Mouse (Mus musculus) intestine, embryonic 16.5 days (tissue): ENCODE measurements around the gene Mvk. TPM values are rescaled to one million over a fixed set of nuclear protein-coding genes. Genes with fewer than 3 reads are reported as not detected.
A peak's percentile ranks its signal among the peaks of the same experiment; 100 is the strongest.

ENCODE experiments used
- ATAC-seq: fragments of 200-750 bp; cut with Nextera tagmentation; 2 replicates; pipeline ENCODE4 v1.8.0; 2017; ENCODE audit warnings: moderate TSS enrichment, moderate library complexity
- H3K27ac ChIP-seq: fragments of 300-500 bp; sonication (generic); 2 replicates; pipeline ENCODE4 v1.5.1; 2014; ENCODE audit warnings: mild to moderate bottlenecking, low read length
- H3K27me3 ChIP-seq: fragments of 300-500 bp; sonication (generic); replicated peaks from 2 replicates; pipeline ENCODE4 v1.6.1; 2014; ENCODE audit warnings: low read length, control low read depth, mixed read lengths; ENCODE audit not compliant: control insufficient read depth, insufficient read depth
- H3K36me3 ChIP-seq: fragments of 300-500 bp; sonication (generic); 2 replicates; pipeline ENCODE4 v1.6.1; 2014; ENCODE audit warnings: low read length, control low read depth; ENCODE audit not compliant: control insufficient read depth, insufficient read depth
- H3K4me1 ChIP-seq: fragments of 300-500 bp; sonication (generic); 2 replicates; pipeline ENCODE4 v1.6.1; 2014; ENCODE audit warnings: low read length, control low read depth, mixed read lengths; ENCODE audit not compliant: control insufficient read depth, insufficient read depth
- H3K4me2 ChIP-seq: fragments of 300-500 bp; sonication (generic); 2 replicates; pipeline ENCODE4 v1.6.1; 2014; ENCODE audit warnings: low read depth, low read length, control low read depth
- H3K4me3 ChIP-seq: fragments of 300-500 bp; sonication (generic); 2 replicates; pipeline ENCODE4 v1.5.1; 2014; ENCODE audit warnings: mild to moderate bottlenecking, low read length
- H3K9ac ChIP-seq: fragments of 300-500 bp; sonication (generic); 2 replicates; pipeline ENCODE4 v1.6.1; 2014; ENCODE audit warnings: low read depth, low read length
- H3K9me3 ChIP-seq: fragments of 300-500 bp; sonication (generic); 2 replicates; pipeline ENCODE4 v1.6.1; 2016; ENCODE audit warnings: low read length, control low read depth; ENCODE audit not compliant: control insufficient read depth
- WGBS: fragments of 180-500 bp; shearing (Covaris S2); extraction: QIAGEN DNeasy Blood & Tissue Kit; methylation state at CpG from one replicate; pipeline ENCODE4 v1.1.7; 2014; 5-methylcytosine and 5-hydroxymethylcytosine counted together
- polyA plus RNA-seq: library from polyadenylated mRNA; unstranded; fragments of >200 nt; fragmentation: Nextera tagmentation; extraction: Ambion mirVana; gene quantifications from 2 replicates; pipeline ENCODE4 v1.2.1, GENCODE M21; 2015

Mvk gene
- 61.0 and 61.7 TPM in 2 replicates for polyA plus RNA-seq

- peak; percentile 99 for ATAC-seq
- Histone ChIP-seq H3K27ac (peak within 1 kb of the TSS; percentile 67), H3K9ac (peak within 1 kb of the TSS; percentile 89), H3K27me3 (no peaks in the 10 kb centered on the region), H3K9me3 (no peaks in the 10 kb centered on the region), H3K36me3 (0 out of 2 replicates have a peak, but pooled peaks cover 5% of the 10 kb centered on the region), H3K4me2 (peak within 1 kb of the TSS; percentile 88), H3K4me1 (peaks cover 15% of the 10 kb centered on the region), H3K4me3 (peak within 1 kb of the TSS; percentile 93)
- WGBS = 1% methylated on average over 43 of the region's 43 CpGs
These were observed at the start of gene Mvk, which contains the start of gene Mmab for GRCm38 (mm10) chr5:114443566-114444367. Gene Mvk, plus strand, starts transcription at chr5:114444269. Gene Mmab, minus strand, starts transcription at chr5:114444060.

DNA sequence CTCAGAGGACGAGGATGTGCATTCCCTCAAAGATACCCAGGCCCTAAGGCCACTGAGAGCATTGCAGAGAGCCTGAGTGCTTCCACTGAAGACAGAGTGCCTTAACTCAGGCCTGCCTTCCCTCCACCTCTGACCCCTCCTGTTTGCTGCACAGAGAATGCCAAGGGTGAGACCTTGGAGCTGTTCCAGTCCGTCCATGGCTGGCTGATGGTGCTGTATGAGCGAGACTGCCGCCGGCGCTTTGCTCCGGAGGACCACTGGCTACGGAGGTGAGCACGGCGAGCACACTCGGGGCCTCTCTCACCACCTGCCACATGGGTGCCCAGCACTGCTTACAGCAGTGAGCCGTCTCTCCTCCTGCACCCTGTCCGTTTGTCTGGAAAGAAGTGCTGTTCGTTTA lies 37.5 kb upstream of the Mvk start:
- Histone ChIP-seq H3K4me3 (no peak overlapping the region), H3K36me3 (peaks cover 61% of the 10 kb centered on the region), H3K27me3 (no peaks in the 10 kb centered on the region), H3K27ac (no peak overlapping the region), H3K9me3 (no peaks in the 10 kb centered on the region), H3K4me1 (no peaks in the 10 kb centered on the region), H3K4me2 (no peak overlapping the region), H3K9ac (no peak overlapping the region)
- WGBS = 94% methylated on average over 14 of the region's 14 CpGs
- ATAC-seq = no peak

DNA sequence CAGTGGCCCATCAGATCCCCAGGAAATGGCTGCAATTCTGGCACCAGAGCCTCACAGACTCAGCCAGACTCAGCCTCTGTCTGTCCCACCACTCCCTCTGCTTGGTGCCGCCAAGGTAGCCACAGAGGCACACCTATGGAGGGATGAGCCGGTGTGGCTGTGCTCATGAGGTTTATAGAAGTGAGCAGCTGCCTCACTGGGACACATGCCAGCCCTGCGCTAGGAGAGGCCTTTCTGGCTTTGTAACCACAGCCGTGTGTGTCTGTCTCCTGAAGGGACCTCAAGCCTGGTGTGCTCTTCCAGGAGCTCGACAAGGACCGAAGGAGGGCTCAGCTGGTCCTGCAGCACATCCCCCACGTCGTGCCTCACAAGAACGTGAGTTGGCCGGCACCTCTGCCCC lies 36.8 kb upstream of the Mvk start:
- no peak for ATAC-seq

GRCm38 (mm10) chr5:114407810-114408209 lies 36.3 kb upstream of the Mvk start:
- ATAC-seq = no peak
- H3K27me3 ChIP-seq = no peaks in the 10 kb centered on the region
- H3K9me3 ChIP-seq = no peaks in the 10 kb centered on the region
- no peak overlapping the region for H3K27ac ChIP-seq
- H3K4me2 ChIP-seq = no peak overlapping the region
- H3K36me3 ChIP-seq = peaks cover 66% of the 10 kb centered on the region
- no peak overlapping the region for H3K4me3 ChIP-seq
- no peak overlapping the region for H3K9ac ChIP-seq
- WGBS = 88% methylated on average over 9 of the region's 9 CpGs
- H3K4me1 ChIP-seq = no peaks in the 10 kb centered on the region

More for the DNA sequence above, 36.8 kb upstream of the Mvk start:
- no peak overlapping the region for H3K27ac ChIP-seq
- no peaks in the 10 kb centered on the region for H3K27me3 ChIP-seq
- peaks cover 61% of the 10 kb centered on the region for H3K36me3 ChIP-seq
- H3K9ac ChIP-seq = no peak overlapping the region
- WGBS = 81% methylated on average over 10 of the region's 10 CpGs
- no peaks in the 10 kb centered on the region for H3K9me3 ChIP-seq
- H3K4me2 ChIP-seq = no peak overlapping the region
- H3K4me3 ChIP-seq = no peak overlapping the region
- no peaks in the 10 kb centered on the region for H3K4me1 ChIP-seq

DNA sequence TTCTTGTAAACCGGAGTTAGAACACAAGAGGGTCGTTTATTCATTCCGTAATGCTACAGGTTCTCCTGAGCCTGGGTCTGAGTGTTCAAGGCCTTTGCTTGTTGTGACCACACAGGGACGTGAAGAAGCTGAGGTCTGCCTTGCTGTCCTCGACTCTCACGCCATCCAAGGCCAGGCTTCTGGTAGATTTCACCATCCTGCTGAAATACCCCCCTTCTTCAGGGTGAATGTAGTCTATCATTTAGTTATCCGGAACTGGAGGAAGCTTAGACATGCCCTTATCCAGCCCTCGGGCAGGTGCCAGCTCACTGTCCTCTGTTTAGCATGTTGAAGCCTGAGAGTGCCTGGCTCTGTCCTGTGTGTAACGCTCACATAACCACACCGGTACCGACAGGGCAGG lies 35.2 kb upstream of the Mvk start:
- no peak overlapping the region for H3K4me3 ChIP-seq
- peaks cover 6% of the 10 kb centered on the region; the same call in 1 of the 2 replicates for H3K4me1 ChIP-seq
- H3K9me3 ChIP-seq = no peaks in the 10 kb centered on the region
- no peak overlapping the region for H3K9ac ChIP-seq
- no peak for ATAC-seq
- H3K4me2 ChIP-seq = no peak overlapping the region
- WGBS = 93% methylated on average over 11 of the region's 11 CpGs
- H3K36me3 ChIP-seq = peaks cover 60% of the 10 kb centered on the region
- H3K27ac ChIP-seq = no peak overlapping the region
- H3K27me3 ChIP-seq = no peaks in the 10 kb centered on the region

DNA sequence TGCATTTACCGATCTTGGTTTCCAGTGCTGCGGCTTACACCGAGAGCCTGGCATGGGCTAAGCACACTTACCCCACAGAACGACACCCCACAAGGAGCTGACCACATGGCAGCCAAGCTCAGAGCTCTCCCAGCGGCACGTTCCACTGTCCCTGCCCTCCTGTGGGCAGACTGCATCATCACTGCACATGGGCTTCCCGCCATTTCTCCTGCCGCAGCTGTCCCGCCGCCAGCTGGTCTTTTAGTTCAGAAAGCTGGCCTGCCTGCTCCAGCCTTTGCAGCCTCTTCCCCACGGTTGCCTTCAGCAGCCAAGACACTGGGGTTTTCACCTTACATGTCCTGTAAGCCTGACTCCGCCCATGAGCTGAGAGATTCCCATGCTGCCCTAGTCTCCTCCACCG lies 33.6 kb upstream of the Mvk start:
- H3K4me1 ChIP-seq = peaks cover 6% of the 10 kb centered on the region; the same call in 1 of the 2 replicates
- ATAC-seq = no peak
- no peaks in the 10 kb centered on the region for H3K9me3 ChIP-seq
- H3K9ac ChIP-seq = no peak overlapping the region
- 92% methylated on average over 13 of the region's 13 CpGs for WGBS
- H3K4me3 ChIP-seq = no peak overlapping the region
- no peak overlapping the region for H3K27ac ChIP-seq
- no peak overlapping the region for H3K4me2 ChIP-seq
- H3K27me3 ChIP-seq = no peaks in the 10 kb centered on the region
- H3K36me3 ChIP-seq = peaks cover 56% of the 10 kb centered on the region

- Histone ChIP-seq H3K4me1 (peaks cover 6% of the 10 kb centered on the region; the same call in 1 of the 2 replicates), H3K9ac (no peak overlapping the region), H3K9me3 (no peaks in the 10 kb centered on the region), H3K27me3 (no peaks in the 10 kb centered on the region), H3K27ac (no peak overlapping the region), H3K4me2 (no peak overlapping the region), H3K4me3 (no peak overlapping the region), H3K36me3 (peaks cover 55% of the 10 kb centered on the region)
- WGBS = 66% methylated on average over 23 of the region's 23 CpGs
- 0 out of 2 replicates have a peak, but pooled peaks have one; percentile 32 for ATAC-seq
These were observed 31.6 kb upstream of the Mvk start for GRCm38 (mm10) chr5:114412361-114412998.

DNA sequence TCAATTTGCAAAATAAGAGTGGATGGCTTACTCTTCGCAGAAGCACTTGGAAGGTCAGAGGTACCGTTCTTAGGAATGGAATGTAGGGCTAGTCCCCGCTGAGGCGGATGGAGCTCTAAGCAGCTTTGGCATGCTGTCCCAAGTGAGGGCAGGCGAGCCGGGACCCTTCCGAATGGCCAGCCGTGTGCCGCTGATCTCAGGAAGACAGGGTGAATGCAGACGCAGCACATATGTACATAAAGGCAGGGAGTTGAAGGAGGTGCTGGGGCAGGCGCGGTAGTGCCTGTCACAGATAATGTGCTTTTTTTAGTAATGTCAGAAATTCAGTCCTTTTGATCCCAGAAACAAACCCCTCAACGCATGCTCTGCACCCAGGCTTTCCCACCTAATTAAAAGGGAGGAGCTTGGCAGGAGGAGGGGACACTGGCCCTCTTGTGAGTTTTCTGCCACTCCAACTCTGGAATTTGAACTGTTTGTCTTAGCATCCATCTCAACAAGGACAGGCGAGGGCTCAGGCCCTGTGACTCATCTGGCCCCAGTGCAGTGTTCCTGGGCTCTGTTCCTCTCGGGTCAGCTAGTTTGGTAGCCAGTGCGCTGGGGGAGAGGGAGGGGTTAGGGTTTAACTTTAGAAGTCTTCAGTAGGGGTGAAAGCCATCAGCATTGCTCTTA lies 30.9 kb upstream of the Mvk start:
- Histone ChIP-seq H3K4me3 (no peak overlapping the region), H3K4me1 (peaks cover 6% of the 10 kb centered on the region; the same call in 1 of the 2 replicates), H3K27ac (no peak overlapping the region), H3K4me2 (no peak overlapping the region), H3K36me3 (peaks cover 49% of the 10 kb centered on the region), H3K9me3 (no peaks in the 10 kb centered on the region), H3K27me3 (no peaks in the 10 kb centered on the region), H3K9ac (no peak overlapping the region; the same call in 1 of the 2 replicates)
- 60% methylated on average over 16 of the region's 16 CpGs for WGBS
- 0 out of 2 replicates have a peak, but pooled peaks have one; percentile 38 for ATAC-seq

DNA sequence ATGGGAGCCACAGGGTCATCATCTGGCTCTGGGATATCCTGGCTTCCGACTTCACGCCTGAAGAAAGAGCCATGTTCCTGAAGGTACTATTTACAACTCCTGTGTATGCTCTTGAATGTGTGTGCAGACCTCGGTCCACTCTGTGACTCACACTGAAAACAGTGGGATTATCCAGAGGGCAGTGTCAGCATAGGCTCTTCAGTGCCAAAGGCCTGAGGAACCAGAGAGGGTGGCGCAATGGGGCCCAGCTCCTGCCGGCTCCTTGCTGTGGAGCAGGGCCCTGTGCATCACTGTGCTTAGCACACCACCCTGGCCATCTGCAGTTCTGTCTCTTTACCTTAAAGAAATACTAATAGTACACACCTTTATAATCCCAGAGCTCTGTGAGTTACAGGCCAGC lies 28.5 kb upstream of the Mvk start:
- no peak overlapping the region for H3K4me3 ChIP-seq
- peaks cover 6% of the 10 kb centered on the region; the same call in 1 of the 2 replicates for H3K4me1 ChIP-seq
- WGBS = 95% methylated on average over 5 of the region's 5 CpGs
- H3K27ac ChIP-seq = no peak overlapping the region
- H3K9ac ChIP-seq = no peak overlapping the region
- H3K36me3 ChIP-seq = peaks cover 36% of the 10 kb centered on the region
- H3K4me2 ChIP-seq = no peak overlapping the region
- no peaks in the 10 kb centered on the region for H3K27me3 ChIP-seq
- H3K9me3 ChIP-seq = no peaks in the 10 kb centered on the region
- ATAC-seq = no peak
